Mouse (Mus musculus) liver, embryonic 12.5 days (tissue): ENCODE data around the gene Cic. TPM values are rescaled to one million over a fixed set of nuclear protein-coding genes. Genes with fewer than 3 reads are reported as not detected.
"Not testable (repeated sequence)": the region's sequence is repeated elsewhere in the genome, so short reads cannot be mapped to it uniquely, and the experiment has no call there.

Experiments
- ATAC-seq: fragments of 200-750 bp; cut with Nextera tagmentation; 2 replicates; pipeline ENCODE4 v1.8.0; 2017; ENCODE audit warnings: moderate number of reproducible peaks, mild to moderate bottlenecking, moderate library complexity
- H3K27ac ChIP-seq: fragments of 300-500 bp; sonication (generic); 2 replicates; pipeline ENCODE4 v1.5.1; 2016; ENCODE audit warnings: mild to moderate bottlenecking
- H3K27me3 ChIP-seq: fragments of 300-500 bp; sonication (generic); replicated peaks from 2 replicates; pipeline ENCODE4 v1.6.1; 2016; ENCODE audit warnings: mild to moderate bottlenecking, moderate library complexity
- H3K36me3 ChIP-seq: fragments of 300-500 bp; sonication (generic); 2 replicates; pipeline ENCODE4 v1.6.1; 2016; ENCODE audit warnings: mild to moderate bottlenecking, moderate library complexity
- H3K4me1 ChIP-seq: fragments of 300-500 bp; sonication (generic); 2 replicates; pipeline ENCODE4 v1.6.1; 2016
- H3K4me2 ChIP-seq: fragments of 300-500 bp; sonication (generic); 2 replicates; pipeline ENCODE4 v1.6.1; 2016; ENCODE audit warnings: mild to moderate bottlenecking, moderate library complexity
- H3K4me3 ChIP-seq: fragments of 300-500 bp; sonication (generic); 2 replicates; pipeline ENCODE4 v1.5.1; 2016; ENCODE audit warnings: mild to moderate bottlenecking, moderate library complexity
- H3K9ac ChIP-seq: fragments of 300-500 bp; sonication (generic); 2 replicates; pipeline ENCODE4 v1.6.1; 2016; ENCODE audit warnings: mild to moderate bottlenecking, moderate library complexity
- H3K9me3 ChIP-seq: fragments of 300-500 bp; sonication (generic); replicated peaks from 2 replicates; pipeline ENCODE4 v1.6.1; 2016; ENCODE audit warnings: mild to moderate bottlenecking, moderate library complexity
- WGBS: fragments of 180-500 bp; shearing (Covaris S2); methylation state at CpG from one replicate; pipeline ENCODE4 v1.1.7; 2016; ENCODE audit not compliant: insufficient replicate concordance; 5-methylcytosine and 5-hydroxymethylcytosine counted together
- polyA plus RNA-seq: library from polyadenylated mRNA; unstranded; fragments of >200 nt; fragmentation: Nextera tagmentation; extraction: Ambion mirVana; gene quantifications from 2 replicates; pipeline ENCODE4 v1.2.1, GENCODE M21; 2016

The Cic gene
- polyA plus RNA-seq, 1 experiment from 2014 or later: 17.0 TPM

DNA sequence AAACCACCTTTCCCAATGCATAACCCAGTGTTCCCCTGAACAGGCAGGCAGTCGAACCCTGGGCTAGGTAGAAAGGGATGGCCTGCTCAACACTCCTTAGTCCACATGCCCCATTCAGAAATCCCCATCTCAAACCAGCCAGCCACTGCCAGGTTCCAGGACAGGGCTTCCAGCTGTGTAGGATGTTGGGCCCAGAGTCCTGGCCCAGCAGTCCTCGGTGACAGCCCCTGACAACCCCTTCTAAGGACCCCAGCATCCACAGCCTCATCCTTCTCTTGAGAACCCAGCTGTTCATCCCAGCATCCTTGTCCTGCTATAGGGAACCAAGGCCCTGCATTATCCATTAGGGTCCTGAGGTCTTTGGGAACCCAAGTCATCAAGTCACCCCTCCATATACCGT, 20.0 kb upstream of the Cic start:
- no peak overlapping the region for H3K9ac ChIP-seq
- H3K27me3 ChIP-seq: no peaks in the 10 kb centered on the region
- peak overlapping the region; percentile 75 for H3K4me3 ChIP-seq
- ATAC-seq: no peak
- H3K4me2 ChIP-seq: peak overlapping the region; percentile 100
- 35% methylated on average over 3 of the region's 3 CpGs for WGBS
- H3K4me1 ChIP-seq: peaks cover 65% of the 10 kb centered on the region
- peak overlapping the region; percentile 46; the same call in 1 of the 2 replicates for H3K27ac ChIP-seq
- no peaks in the 10 kb centered on the region for H3K9me3 ChIP-seq
- H3K36me3 ChIP-seq: peaks cover 42% of the 10 kb centered on the region

DNA sequence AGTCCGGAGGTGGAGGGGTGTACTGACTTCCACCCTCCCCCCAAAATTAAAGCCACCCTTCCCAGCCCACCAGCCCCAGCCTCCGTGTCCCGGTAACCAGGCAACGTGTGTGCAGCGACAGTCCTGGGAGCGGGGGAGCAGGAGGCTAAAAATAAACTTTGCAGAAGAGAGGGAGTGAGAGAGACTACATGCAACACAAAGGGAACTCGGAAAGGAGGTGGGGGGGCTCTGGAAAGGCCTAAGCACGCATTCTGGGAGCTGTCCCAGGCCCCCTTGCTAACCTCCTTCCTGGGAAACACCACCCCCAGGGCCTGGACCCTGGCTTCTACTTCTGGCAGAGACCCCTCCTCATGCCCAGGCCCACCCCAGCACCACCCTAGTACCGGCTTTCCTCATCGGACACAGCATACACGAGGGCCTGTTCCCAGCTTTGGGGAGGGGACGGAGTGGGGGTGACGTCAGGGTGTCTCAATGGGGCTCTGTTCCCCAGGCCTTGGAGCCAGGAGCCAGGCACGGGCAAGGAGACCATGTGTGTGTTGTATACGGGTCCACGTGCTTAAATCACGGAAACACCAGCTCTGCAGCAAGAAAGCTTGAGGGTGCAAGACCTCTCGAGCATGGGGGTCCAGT, 19.4 kb upstream of the Cic start:
- Histone ChIP-seq H3K9me3 (no peaks in the 10 kb centered on the region), H3K9ac (peak overlapping the region; percentile 91), H3K27ac (peak overlapping the region; percentile 88), H3K4me3 (peak overlapping the region; percentile 75), H3K4me1 (peaks cover 65% of the 10 kb centered on the region), H3K27me3 (no peaks in the 10 kb centered on the region), H3K4me2 (peak overlapping the region; percentile 100), H3K36me3 (peaks cover 36% of the 10 kb centered on the region)
- 8% methylated on average over 18 of the region's 18 CpGs for WGBS
- ATAC-seq: no peak

DNA sequence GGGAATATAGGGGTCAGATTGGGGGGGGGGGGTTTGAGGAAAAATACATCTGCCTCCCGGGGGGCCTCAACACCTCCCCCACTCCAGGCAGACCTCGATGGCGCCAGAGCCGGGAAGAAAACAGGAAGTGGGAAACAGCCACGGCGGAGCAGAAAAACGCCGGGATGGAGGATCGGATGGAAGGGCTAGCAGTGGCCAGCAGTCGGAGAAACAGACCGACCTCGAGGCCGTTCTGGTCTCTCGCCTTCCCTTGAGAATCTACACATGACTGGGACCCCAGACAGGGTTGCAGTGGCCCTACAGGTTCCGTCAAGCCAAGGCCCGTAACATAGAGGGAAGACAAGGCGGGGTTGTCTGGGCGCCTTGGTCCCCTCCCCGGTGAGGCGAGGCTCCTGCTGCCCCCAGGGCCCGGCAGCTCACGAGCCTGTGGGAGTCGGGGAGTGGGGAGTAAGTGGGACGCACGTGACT, 18.6 kb upstream of the Cic start:
- Histone ChIP-seq H3K27ac (peak overlapping the region; percentile 88), H3K9me3 (no peaks in the 10 kb centered on the region), H3K4me3 (peak overlapping the region; percentile 75), H3K4me2 (peak overlapping the region; percentile 100), H3K4me1 (peaks cover 65% of the 10 kb centered on the region), H3K27me3 (no peaks in the 10 kb centered on the region), H3K9ac (peak overlapping the region; percentile 91), H3K36me3 (peaks cover 28% of the 10 kb centered on the region)
- ATAC-seq: peak; percentile 10
- WGBS: 2% methylated on average over 25 of the region's 25 CpGs

DNA sequence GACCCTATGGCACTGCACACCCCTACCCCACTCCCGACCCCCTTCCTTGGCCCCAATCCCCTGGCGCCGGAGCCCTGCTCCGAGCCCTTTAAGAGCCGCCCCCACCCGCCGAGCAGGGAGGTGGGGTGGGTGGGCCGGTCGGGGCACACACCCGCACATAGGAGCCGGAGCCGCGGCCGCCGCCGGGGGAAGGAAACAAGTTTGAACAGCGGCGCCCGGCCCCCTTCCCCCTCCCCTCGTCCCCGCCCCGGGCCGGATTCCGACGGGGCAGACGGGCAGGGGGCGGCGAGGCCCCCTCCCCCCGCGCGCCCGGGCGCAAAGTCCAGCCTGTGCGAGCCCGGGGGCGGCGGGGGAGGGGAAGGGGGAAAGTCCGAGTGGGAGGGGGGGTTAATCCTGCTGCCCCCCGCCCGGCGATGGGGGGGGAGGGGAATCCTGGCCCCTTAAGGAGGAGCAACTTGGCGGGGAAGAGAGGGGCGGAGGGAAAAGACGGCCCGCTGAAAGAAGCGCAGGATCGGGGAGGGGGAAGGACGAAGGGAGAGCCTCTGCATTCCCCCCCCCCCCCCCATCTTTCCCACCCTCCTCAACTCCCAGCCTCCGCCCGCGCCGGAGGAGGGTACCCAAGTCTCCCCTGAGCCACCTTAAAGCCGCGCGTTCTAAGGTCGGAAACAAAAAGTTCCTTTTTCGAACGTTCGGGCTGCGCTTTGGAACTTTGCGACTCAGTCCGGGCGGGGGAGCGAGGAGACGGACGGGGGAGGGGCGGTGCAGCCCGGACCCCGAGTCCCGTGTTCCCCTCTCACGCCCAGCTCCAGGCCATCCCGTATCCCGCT, 18.0 kb upstream of the Cic start:
- ATAC-seq: peak; percentile 46
- H3K4me1 ChIP-seq: peaks cover 65% of the 10 kb centered on the region
- WGBS: under 1% methylated on average over 49 of the region's 73 CpGs

DNA sequence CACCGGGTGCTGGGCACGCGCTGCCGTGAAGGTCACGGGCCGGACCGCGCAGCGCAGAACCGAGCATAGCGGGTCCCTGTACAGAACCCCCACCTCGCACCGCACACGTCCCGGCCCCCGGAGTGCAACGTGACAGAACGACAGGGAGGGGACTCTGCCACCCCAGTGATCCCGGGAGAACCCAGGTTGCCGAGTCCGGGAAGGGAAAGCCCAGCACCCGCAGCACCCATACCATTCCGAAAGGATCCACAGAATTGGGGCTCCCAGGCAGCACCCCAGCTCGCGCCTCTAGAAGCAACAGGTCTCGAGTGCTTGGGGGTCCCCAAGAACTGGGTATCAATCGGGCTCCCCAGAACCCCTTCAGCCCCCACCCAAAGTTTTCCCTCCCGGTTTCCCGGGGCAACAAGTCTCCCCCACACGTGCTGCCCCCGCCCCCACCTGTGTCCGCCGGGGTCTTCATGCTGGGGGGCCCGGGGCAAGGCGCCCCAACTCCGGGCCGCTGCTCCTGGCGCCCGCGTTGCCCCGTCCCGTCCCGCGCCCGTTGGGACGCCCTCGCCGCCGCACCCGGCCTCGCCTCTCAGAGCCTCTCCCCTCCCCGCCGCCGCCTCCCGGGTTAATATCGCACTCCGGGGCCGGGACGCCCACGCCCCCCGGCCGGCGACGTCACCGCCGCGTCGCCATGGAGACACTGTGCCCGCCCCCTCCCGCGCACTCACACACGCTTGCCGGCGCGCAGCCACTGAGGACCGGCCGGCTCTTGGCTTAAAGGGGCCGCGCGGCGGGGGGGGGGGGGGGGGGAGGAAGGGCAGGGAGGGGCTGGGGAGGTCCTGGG, 17.1 kb upstream of the Cic start, which contains the start of gene Erf:
Gene Erf (minus strand): TSS at position 621 of the 832 bp plus-strand sequence.
- Histone ChIP-seq H3K4me1 (peaks cover 60% of the 10 kb centered on the region), H3K4me2 (peak within 1 kb of the TSS; percentile 100), H3K4me3 (peak within 1 kb of the TSS; percentile 75), H3K9ac (peak within 1 kb of the TSS; percentile 91), H3K9me3 (no peaks in the 10 kb centered on the region), H3K27ac (peak within 1 kb of the TSS; percentile 88), H3K27me3 (0 out of 2 replicates have a peak, but pooled peaks cover 8% of the 10 kb centered on the region), H3K36me3 (peaks cover 13% of the 10 kb centered on the region)
- peak; percentile 82 for ATAC-seq
- WGBS: 1% methylated on average over 67 of the region's 81 CpGs

More for the DNA sequence above, 18.0 kb upstream of the Cic start:
- 0 out of 2 replicates have a peak, but pooled peaks cover 5% of the 10 kb centered on the region for H3K27me3 ChIP-seq
- peaks cover 22% of the 10 kb centered on the region for H3K36me3 ChIP-seq
- peak overlapping the region; percentile 88 for H3K27ac ChIP-seq
- H3K9ac ChIP-seq: peak overlapping the region; percentile 91
- H3K9me3 ChIP-seq: no peaks in the 10 kb centered on the region
- peak overlapping the region; percentile 100 for H3K4me2 ChIP-seq
- H3K4me3 ChIP-seq: peak overlapping the region; percentile 75

DNA sequence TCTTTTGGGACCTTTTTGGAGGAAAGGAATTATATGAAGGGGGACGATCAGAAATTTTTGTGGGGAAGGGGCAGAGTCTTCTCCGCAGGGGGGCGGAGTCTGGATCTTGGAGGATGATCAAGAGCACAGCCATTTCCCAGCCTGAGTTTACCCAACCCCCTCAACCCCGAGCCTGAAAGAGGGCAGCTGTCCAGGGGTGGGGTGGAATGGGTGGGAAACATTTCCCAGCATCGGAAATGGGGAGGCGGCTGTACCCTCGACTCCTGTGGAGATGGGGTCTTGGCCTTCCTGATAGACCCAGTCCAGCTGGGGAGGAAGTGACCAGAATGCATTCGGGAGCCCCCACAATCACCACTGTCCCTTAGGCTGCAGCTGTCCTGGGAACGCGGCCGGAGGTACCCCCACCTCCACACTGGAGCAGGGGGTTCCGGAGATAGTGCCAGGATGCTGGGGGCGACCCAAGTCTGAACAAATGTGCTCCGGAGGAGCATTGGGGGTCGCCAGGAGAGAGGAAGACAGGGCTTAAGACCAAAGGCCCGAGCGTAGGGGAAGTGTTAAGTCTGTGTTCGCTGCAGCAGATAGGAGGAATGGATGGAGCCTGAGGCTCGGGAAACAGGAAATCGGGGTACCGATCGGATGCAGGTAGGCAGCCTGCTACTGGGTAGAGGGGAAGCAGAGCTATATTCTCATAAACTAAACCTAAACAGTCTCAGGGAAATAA, 16.3 kb upstream of the Cic start:
- Histone ChIP-seq H3K9ac (peak overlapping the region; percentile 91), H3K36me3 (peaks cover 5% of the 10 kb centered on the region; the same call in 1 of the 2 replicates), H3K4me1 (peaks cover 52% of the 10 kb centered on the region), H3K27me3 (0 out of 2 replicates have a peak, but pooled peaks cover 8% of the 10 kb centered on the region), H3K27ac (peak overlapping the region; percentile 65), H3K9me3 (no peaks in the 10 kb centered on the region), H3K4me3 (peak overlapping the region; percentile 75), H3K4me2 (peak overlapping the region; percentile 100)
- ATAC-seq: peak; percentile 13; the same call in 1 of the 2 replicates
- 9% methylated on average over 22 of the region's 22 CpGs for WGBS

DNA sequence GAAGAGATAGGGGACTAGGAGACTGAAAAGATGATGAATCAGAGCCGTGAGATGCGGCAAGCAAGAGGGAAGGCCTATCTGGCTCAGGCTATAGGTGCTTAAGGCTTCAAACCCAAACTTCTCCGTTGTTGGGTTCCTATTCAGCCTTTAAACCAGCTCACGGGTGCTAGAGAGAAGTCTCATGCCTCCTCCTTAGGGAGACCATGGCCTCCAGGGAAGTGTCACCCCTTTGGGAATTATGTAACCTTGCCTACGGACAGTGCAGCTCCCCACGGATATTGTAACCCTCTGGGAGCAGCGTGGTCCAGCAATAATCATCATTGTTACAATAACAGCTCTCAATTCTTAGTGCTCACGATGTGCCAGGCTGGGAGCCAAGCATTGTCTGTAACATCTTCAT, 15.7 kb upstream of the Cic start:
- Histone ChIP-seq H3K27me3 (0 out of 2 replicates have a peak, but pooled peaks cover 8% of the 10 kb centered on the region), H3K36me3 (no peaks in the 10 kb centered on the region), H3K4me2 (peak overlapping the region; percentile 100), H3K27ac (0 out of 2 replicates have a peak overlapping the region, but pooled peaks have one; percentile 65), H3K9me3 (no peaks in the 10 kb centered on the region), H3K4me3 (no peak overlapping the region; the same call in 1 of the 2 replicates), H3K9ac (peak overlapping the region; percentile 91; the same call in 1 of the 2 replicates), H3K4me1 (peaks cover 46% of the 10 kb centered on the region)
- no peak for ATAC-seq
- WGBS: 38% methylated on average over 8 of the region's 8 CpGs

DNA sequence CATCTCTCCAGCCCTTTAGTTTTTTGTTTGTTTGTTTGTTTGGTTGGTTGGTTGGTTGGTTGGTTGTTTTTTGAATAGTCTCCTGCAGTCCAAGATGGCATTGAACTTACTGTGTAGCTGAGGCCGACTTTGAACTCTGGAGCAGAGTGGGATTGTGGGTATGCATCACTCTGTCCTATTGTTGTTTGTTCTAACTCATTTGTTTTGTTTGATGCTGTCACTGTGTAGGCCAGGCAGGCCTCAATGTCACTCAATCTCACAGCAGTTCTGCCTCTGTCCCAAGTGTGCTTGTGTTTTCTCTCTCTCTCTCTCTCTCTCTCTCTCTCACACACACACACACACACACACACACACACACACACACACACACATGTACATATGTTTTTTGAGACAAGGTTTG, 5.6 kb upstream of the Cic start:
- no peak overlapping the region for H3K27ac ChIP-seq
- WGBS: 59% methylated on average over 1 of the region's 1 CpGs
- H3K27me3 ChIP-seq: no peaks in the 10 kb centered on the region
- peaks cover 27% of the 10 kb centered on the region for H3K4me1 ChIP-seq
- H3K9me3 ChIP-seq: no peaks in the 10 kb centered on the region
- no peak overlapping the region for H3K4me3 ChIP-seq
- no peaks in the 10 kb centered on the region for H3K36me3 ChIP-seq
- no peak for ATAC-seq
- no peak overlapping the region for H3K4me2 ChIP-seq
- no peak overlapping the region for H3K9ac ChIP-seq

DNA sequence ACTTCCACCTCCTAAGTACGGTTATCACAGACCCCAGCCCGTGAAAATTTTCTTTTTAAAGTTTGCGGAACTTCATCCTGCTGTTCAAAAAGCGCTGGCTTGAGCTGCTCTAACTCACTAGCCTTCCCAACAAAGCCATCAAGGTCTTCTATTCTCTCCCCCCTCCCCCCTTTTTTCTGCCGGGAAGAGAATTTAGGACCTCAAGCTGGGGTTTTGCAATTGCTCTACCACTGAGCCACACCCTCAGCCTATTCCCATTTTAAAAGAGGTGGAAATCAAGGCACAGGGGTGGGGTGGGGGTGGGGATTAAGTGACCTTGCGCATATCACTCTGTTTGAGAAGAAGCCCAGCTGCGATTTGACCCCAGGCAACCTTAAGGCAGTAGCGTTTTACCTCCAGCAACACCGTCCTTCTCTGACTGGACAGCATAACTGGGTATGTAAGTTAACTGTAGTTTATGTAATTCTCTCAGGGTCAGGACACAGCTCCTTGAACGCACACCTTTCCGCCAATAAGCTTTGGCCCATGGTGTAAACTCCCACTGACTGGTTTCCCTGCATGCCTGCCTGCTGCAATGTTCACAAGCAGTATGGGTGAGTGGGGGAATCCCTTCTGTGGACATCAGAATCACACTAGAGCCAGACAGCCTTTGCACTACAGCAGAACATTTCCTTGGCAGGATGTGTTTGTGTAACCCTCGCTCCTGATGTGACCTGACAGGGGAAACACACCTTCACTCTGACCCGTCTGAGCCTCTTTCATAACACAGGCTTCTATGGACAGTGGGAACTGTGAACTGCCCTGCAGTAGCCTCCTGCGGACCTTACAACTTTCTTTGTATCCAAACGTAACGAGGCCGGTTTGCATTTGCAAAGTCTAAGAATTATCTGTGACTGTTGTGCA, 3.3 kb upstream of the Cic start:
- no peak for ATAC-seq
- Histone ChIP-seq H3K36me3 (no peaks in the 10 kb centered on the region), H3K27me3 (no peaks in the 10 kb centered on the region), H3K4me3 (no peak overlapping the region), H3K27ac (no peak overlapping the region), H3K4me2 (no peak overlapping the region), H3K9ac (no peak overlapping the region), H3K4me1 (peaks cover 37% of the 10 kb centered on the region), H3K9me3 (no peaks in the 10 kb centered on the region)
- WGBS: 46% methylated on average over 17 of the region's 17 CpGs

DNA sequence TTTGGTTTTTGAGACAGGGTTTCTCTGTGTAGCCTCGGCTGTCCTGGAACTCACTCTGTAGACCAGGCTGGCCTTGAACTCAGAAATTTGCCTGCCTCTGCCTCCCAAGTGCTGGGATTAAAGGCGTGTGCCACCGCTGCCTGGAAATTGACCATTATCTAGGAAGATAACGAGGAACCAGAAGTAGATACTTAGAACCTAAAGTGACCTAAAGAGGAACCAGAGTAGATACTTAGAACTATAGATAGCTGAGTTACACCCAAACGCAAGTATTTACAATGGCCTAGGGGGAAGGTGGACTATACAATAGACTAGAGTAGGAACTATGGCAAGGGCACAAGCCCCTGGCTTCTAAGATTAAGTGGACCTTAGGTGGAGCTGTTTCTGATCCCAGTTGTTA, 1.8 kb upstream of the Cic start:
- H3K4me2 ChIP-seq, H3K9me3 ChIP-seq, H3K9ac ChIP-seq, ATAC-seq, H3K27ac ChIP-seq, H3K4me3 ChIP-seq, H3K36me3 ChIP-seq, H3K27me3 ChIP-seq: not testable (repeated sequence)
- WGBS: 50% methylated on average over 5 of the region's 5 CpGs
- H3K4me1 ChIP-seq: peaks cover 53% of the 10 kb centered on the region
